Mouse (Mus musculus): ENCODE results near the gene Stard13. TPM values are rescaled to one million over a fixed set of nuclear protein-coding genes. Genes with fewer than 3 reads are reported as not detected.
A peak's percentile ranks its signal among the peaks of the same experiment; 100 is the strongest.

The Stard13 gene
- polyA plus RNA-seq, 1 experiment from 2014 or later = 13.0 TPM

- no peaks in the 10 kb centered on the region for H3K36me3 ChIP-seq (ENCODE audit: control insufficient read depth, insufficient read depth, low read length)
- H3K4me3 ChIP-seq (ENCODE audit: low read depth, low read length) = no peak overlapping the region
- no peak for DNase-seq (ENCODE audit: low spot score)
- H3K27me3 ChIP-seq (replicated peaks; ENCODE audit: control insufficient read depth, insufficient read depth, low read length) = no peaks in the 10 kb centered on the region
- H3K4me2 ChIP-seq (ENCODE audit: low read length) = no peak overlapping the region
- 74% methylated on average over 2 of the region's 2 CpGs for WGBS
- no peak overlapping the region for H3K27ac ChIP-seq (ENCODE audit: low read depth)
- no peaks in the 10 kb centered on the region for H3K9me3 ChIP-seq (ENCODE audit: control insufficient read depth, low read length)
- no peak overlapping the region for H3K9ac ChIP-seq (ENCODE audit: low read length)
- no peak for ATAC-seq (replicated peaks; ENCODE audit: low FRiP score, low TSS enrichment, low read depth)
- peaks cover 12% of the 10 kb centered on the region for H3K4me1 ChIP-seq (replicated peaks; ENCODE audit: control insufficient read depth, insufficient read depth, low read length)
Measured at GRCm38 (mm10) chr5:151192266-151192665, 41.4 kb downstream of the Stard13 start.

GRCm38 (mm10) chr5:151190764-151191163, 42.9 kb downstream of the Stard13 start:
- ATAC-seq (replicated peaks; ENCODE audit: low FRiP score, low TSS enrichment, low read depth) (no peak), DNase-seq (ENCODE audit: low spot score) (peak; percentile 50)
- WGBS = 70% methylated on average over 5 of the region's 5 CpGs
- Histone ChIP-seq H3K27me3 (replicated peaks; ENCODE audit: control insufficient read depth, insufficient read depth, low read length) (no peaks in the 10 kb centered on the region), H3K4me1 (replicated peaks; ENCODE audit: control insufficient read depth, insufficient read depth, low read length) (peaks cover 4% of the 10 kb centered on the region; the same call in 1 of the 2 replicates), H3K9ac (ENCODE audit: low read length) (no peak overlapping the region), H3K27ac (ENCODE audit: low read depth) (no peak overlapping the region), H3K4me2 (ENCODE audit: low read length) (peak overlapping the region; percentile 91), H3K4me3 (ENCODE audit: low read depth, low read length) (no peak overlapping the region; the same call in 1 of the 2 replicates), H3K36me3 (ENCODE audit: control insufficient read depth, insufficient read depth, low read length) (no peaks in the 10 kb centered on the region), H3K9me3 (ENCODE audit: control insufficient read depth, low read length) (no peaks in the 10 kb centered on the region)

GRCm38 (mm10) chr5:151189789-151190378, 43.8 kb downstream of the Stard13 start:
- peak; percentile 94 for ATAC-seq (replicated peaks; ENCODE audit: low FRiP score, low TSS enrichment, low read depth)
- peak overlapping the region; percentile 75 for H3K4me3 ChIP-seq (ENCODE audit: low read depth, low read length)
- H3K27me3 ChIP-seq (replicated peaks; ENCODE audit: control insufficient read depth, insufficient read depth, low read length) = no peaks in the 10 kb centered on the region
- H3K36me3 ChIP-seq (ENCODE audit: control insufficient read depth, insufficient read depth, low read length) = no peaks in the 10 kb centered on the region
- H3K4me1 ChIP-seq (replicated peaks; ENCODE audit: control insufficient read depth, insufficient read depth, low read length) = peaks cover 4% of the 10 kb centered on the region; the same call in 1 of the 2 replicates
- DNase-seq (ENCODE audit: low spot score) = peak; percentile 85
- WGBS = 2% methylated on average over 27 of the region's 27 CpGs
- H3K27ac ChIP-seq (ENCODE audit: low read depth) = peak overlapping the region; percentile 47; the same call in 1 of the 2 replicates
- H3K9ac ChIP-seq (ENCODE audit: low read length) = peak overlapping the region; percentile 59
- peak overlapping the region; percentile 91 for H3K4me2 ChIP-seq (ENCODE audit: low read length)
- H3K9me3 ChIP-seq (ENCODE audit: control insufficient read depth, low read length) = no peaks in the 10 kb centered on the region

GRCm38 (mm10) chr5:151189321-151189720, 44.3 kb downstream of the Stard13 start:
- Histone ChIP-seq H3K4me1 (replicated peaks; ENCODE audit: control insufficient read depth, insufficient read depth, low read length) (peaks cover 4% of the 10 kb centered on the region; the same call in 1 of the 2 replicates), H3K27me3 (replicated peaks; ENCODE audit: control insufficient read depth, insufficient read depth, low read length) (no peaks in the 10 kb centered on the region), H3K36me3 (ENCODE audit: control insufficient read depth, insufficient read depth, low read length) (no peaks in the 10 kb centered on the region), H3K4me2 (ENCODE audit: low read length) (peak overlapping the region; percentile 91), H3K9ac (ENCODE audit: low read length) (peak overlapping the region; percentile 59), H3K27ac (ENCODE audit: low read depth) (no peak overlapping the region; the same call in 1 of the 2 replicates), H3K9me3 (ENCODE audit: control insufficient read depth, low read length) (no peaks in the 10 kb centered on the region), H3K4me3 (ENCODE audit: low read depth, low read length) (peak overlapping the region; percentile 75)
- no peak for ATAC-seq (replicated peaks; ENCODE audit: low FRiP score, low TSS enrichment, low read depth)
- WGBS = 11% methylated on average over 3 of the region's 3 CpGs
- peak; percentile 51 for DNase-seq (ENCODE audit: low spot score)

GRCm38 (mm10) chr5:151188659-151189058, 45.0 kb downstream of the Stard13 start:
- 83% methylated on average over 6 of the region's 6 CpGs for WGBS
- Histone ChIP-seq H3K4me1 (replicated peaks; ENCODE audit: control insufficient read depth, insufficient read depth, low read length) (no peaks in the 10 kb centered on the region; the same call in 1 of the 2 replicates), H3K36me3 (ENCODE audit: control insufficient read depth, insufficient read depth, low read length) (no peaks in the 10 kb centered on the region), H3K27me3 (replicated peaks; ENCODE audit: control insufficient read depth, insufficient read depth, low read length) (no peaks in the 10 kb centered on the region), H3K4me2 (ENCODE audit: low read length) (peak overlapping the region; percentile 91), H3K27ac (ENCODE audit: low read depth) (no peak overlapping the region), H3K9ac (ENCODE audit: low read length) (no peak overlapping the region), H3K4me3 (ENCODE audit: low read depth, low read length) (peak overlapping the region; percentile 75), H3K9me3 (ENCODE audit: control insufficient read depth, low read length) (no peaks in the 10 kb centered on the region)
- peak; percentile 35 for DNase-seq (ENCODE audit: low spot score)
- no peak for ATAC-seq (replicated peaks; ENCODE audit: low FRiP score, low TSS enrichment, low read depth)

- Histone ChIP-seq H3K9me3 (ENCODE audit: control insufficient read depth, low read length) (no peaks in the 10 kb centered on the region), H3K4me1 (replicated peaks; ENCODE audit: control insufficient read depth, insufficient read depth, low read length) (no peaks in the 10 kb centered on the region; the same call in 1 of the 2 replicates), H3K4me3 (ENCODE audit: low read depth, low read length) (no peak overlapping the region), H3K36me3 (ENCODE audit: control insufficient read depth, insufficient read depth, low read length) (no peaks in the 10 kb centered on the region), H3K27me3 (replicated peaks; ENCODE audit: control insufficient read depth, insufficient read depth, low read length) (no peaks in the 10 kb centered on the region), H3K9ac (ENCODE audit: low read length) (no peak overlapping the region), H3K27ac (ENCODE audit: low read depth) (no peak overlapping the region), H3K4me2 (ENCODE audit: low read length) (no peak overlapping the region)
- no peak for ATAC-seq (replicated peaks; ENCODE audit: low FRiP score, low TSS enrichment, low read depth)
- 74% methylated on average over 11 of the region's 11 CpGs for WGBS
- DNase-seq (ENCODE audit: low spot score) = peak; percentile 47
Measured at GRCm38 (mm10) chr5:151187336-151187735, 46.3 kb downstream of the Stard13 start.

- H3K27ac ChIP-seq (ENCODE audit: low read depth) = no peak overlapping the region
- no peaks in the 10 kb centered on the region for H3K27me3 ChIP-seq (replicated peaks; ENCODE audit: control insufficient read depth, insufficient read depth, low read length)
- no peak overlapping the region for H3K4me3 ChIP-seq (ENCODE audit: low read depth, low read length)
- ATAC-seq (replicated peaks; ENCODE audit: low FRiP score, low TSS enrichment, low read depth) (no peak), DNase-seq (ENCODE audit: low spot score) (peak; percentile 36)
- WGBS = 70% methylated on average over 8 of the region's 8 CpGs
- no peaks in the 10 kb centered on the region for H3K9me3 ChIP-seq (ENCODE audit: control insufficient read depth, low read length)
- H3K9ac ChIP-seq (ENCODE audit: low read length) = no peak overlapping the region
- H3K36me3 ChIP-seq (ENCODE audit: control insufficient read depth, insufficient read depth, low read length) = no peaks in the 10 kb centered on the region
- H3K4me1 ChIP-seq (replicated peaks; ENCODE audit: control insufficient read depth, insufficient read depth, low read length) = no peaks in the 10 kb centered on the region; the same call in 1 of the 2 replicates
- no peak overlapping the region for H3K4me2 ChIP-seq (ENCODE audit: low read length)
Measured at GRCm38 (mm10) chr5:151185286-151185856, 48.3 kb downstream of the Stard13 start.

GRCm38 (mm10) chr5:151183656-151184240, 49.9 kb downstream of the Stard13 start:
- H3K27ac ChIP-seq (ENCODE audit: low read depth) = no peak overlapping the region
- peak; percentile 42 for DNase-seq (ENCODE audit: low spot score)
- H3K4me1 ChIP-seq (replicated peaks; ENCODE audit: control insufficient read depth, insufficient read depth, low read length) = no peaks in the 10 kb centered on the region
- ATAC-seq (replicated peaks; ENCODE audit: low FRiP score, low TSS enrichment, low read depth) = no peak
- no peak overlapping the region for H3K4me2 ChIP-seq (ENCODE audit: low read length)
- 76% methylated on average over 11 of the region's 11 CpGs for WGBS
- no peaks in the 10 kb centered on the region for H3K9me3 ChIP-seq (ENCODE audit: control insufficient read depth, low read length)
- H3K9ac ChIP-seq (ENCODE audit: low read length) = no peak overlapping the region
- no peak overlapping the region for H3K4me3 ChIP-seq (ENCODE audit: low read depth, low read length)
- H3K27me3 ChIP-seq (replicated peaks; ENCODE audit: control insufficient read depth, insufficient read depth, low read length) = no peaks in the 10 kb centered on the region
- H3K36me3 ChIP-seq (ENCODE audit: control insufficient read depth, insufficient read depth, low read length) = no peaks in the 10 kb centered on the region
